Mouse (Mus musculus): ENCODE data around the gene Vmn1r4.

The Vmn1r4 gene

DNA sequence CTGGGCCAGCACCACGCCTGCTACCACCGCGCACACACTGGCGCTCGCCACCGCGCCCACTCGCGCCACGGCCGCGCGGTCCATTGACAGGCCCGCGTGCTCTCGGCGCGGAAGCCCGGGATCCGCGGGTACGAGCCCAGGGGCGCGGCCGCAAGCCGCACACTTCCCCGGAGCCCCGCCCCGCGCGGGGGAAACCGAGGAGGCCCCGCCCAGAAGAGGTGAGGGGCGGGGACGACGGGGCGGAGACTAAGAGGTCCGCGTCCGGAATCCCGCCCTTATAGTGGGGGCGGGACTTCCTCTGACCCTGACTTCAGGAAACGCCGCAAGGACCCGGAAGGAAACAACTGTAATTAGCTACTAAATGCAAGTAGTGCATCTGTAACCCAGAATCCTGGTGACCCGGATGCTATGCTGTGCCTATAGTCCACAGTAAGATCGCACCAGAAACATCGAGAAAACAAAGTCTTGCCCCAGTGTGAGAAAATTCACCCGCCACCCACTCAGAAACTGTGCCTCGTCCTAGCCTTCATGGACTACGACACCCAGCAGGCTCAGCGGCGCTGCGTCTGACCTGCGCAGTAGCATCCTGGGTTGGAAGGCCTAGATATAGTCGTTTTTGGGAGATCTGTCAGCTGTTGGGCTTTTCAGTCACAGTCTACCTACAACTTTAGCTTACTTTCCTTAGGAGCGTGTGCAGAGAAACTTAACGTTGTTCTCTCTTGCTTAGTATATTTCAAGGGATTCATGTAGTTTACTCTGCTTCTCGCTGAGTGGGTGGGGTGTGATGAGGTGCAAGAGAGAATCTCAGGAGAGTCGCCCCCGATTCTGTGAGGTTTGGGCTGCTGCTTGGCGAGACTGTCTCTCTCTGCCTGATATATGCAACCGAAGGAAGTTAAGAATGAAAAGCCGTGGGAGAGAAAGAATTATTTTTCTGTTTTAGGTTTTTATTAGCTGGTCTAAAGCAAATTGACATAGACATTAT is at the start of gene Vmn1r4, which contains the start of gene Nt5c3:
Gene Vmn1r4, plus strand, starts transcription at position 290 of the 982 bp plus-strand sequence.
Gene Nt5c3, minus strand, starts transcription at position 207 of the 982 bp plus-strand sequence.
- peak; percentile 94 for DNase-seq (ENCODE audit: low read depth, low spot score)

DNA sequence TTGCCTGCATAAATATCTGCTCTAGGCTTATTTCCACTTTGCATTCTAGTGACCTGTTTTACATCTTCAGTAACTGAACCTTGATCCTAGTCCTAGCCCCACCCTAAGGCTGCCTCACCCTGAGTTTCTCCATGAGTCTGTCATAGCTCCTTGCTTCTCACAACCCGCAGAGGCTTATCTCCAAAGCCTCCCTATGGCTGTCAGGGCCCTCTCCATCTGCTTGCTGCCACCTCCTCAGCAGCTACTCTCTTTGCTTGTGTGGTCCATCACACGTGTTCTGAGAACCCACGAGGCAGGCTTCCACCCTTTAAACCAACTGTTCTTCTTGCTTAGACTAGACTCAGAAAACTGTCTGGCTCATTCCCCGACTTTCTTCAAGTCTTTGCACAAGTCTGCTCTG is 46.9 kb upstream of the Vmn1r4 start:
- no peak for DNase-seq (ENCODE audit: low read depth, low spot score)

DNA sequence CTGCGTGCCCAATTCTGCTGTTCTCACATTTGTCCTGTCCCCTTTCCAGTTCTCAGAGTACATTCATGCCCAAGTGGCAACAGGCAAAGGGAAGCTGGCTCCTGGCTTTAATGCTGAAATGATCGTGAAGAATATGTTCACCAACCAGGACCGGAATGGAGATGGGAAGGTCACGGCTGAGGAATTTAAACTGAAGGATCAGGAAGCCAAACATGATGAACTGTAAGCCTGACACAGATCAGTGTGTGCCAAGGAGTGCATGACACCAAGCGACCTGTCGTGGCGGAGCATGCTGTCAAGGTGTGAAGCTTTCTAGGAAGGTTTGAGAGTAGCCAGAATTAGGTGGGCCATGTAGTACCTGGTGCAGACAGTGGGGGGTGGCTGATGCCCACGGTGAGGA is 45.8 kb upstream of the Vmn1r4 start:
- no peak for DNase-seq (ENCODE audit: low read depth, low spot score)

DNA sequence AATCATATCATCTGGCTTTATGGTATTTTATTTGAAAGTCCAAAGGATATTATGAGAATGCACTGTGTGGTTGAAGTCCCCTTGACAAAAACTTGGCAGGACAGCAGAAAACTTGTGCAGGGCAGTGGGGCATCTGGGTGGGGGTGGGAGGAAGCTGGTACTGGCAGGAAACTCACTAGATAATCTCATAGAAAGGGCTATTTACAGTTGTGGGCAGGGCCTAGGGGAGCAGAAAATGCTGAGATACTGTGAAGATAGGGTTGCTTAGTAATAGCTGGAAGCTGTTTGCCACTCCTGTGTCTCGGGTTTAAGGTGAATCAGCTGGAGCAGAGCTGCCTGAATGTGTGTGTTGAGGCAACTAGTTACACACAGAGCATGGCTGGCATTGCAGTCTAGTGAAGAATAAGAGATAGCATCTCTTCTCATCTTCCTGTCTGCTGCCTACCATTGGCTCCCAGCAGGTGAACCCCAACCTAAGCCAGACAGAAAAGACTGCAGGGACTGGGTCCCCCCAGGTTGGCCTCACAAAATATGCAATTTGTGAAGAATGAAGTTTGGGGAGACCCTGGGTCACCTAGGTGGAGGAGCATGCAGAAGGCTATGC is 44.4 kb upstream of the Vmn1r4 start:
- DNase-seq (ENCODE audit: low read depth, low spot score), result no peak

DNA sequence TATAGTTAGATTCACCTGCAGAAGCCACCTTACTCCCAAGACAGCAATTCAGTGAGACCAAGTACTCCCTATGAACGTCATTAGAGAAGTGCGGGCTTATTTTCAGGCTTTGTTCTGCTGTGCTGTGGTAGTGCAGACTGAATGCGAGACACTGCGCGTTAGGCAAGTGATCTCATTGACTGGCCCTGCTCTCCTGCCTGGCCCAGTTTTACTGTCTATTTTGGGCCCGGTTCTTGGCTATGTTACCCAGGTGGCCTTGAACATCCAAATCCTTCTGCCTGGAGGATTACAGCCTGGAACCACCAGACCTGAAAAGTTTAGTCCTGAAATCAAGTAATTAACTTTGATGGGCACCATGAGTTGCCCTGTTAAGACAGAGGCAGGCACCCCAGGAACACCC is 35.3 kb upstream of the Vmn1r4 start:
- no peak for DNase-seq (ENCODE audit: low read depth, low spot score)

DNA sequence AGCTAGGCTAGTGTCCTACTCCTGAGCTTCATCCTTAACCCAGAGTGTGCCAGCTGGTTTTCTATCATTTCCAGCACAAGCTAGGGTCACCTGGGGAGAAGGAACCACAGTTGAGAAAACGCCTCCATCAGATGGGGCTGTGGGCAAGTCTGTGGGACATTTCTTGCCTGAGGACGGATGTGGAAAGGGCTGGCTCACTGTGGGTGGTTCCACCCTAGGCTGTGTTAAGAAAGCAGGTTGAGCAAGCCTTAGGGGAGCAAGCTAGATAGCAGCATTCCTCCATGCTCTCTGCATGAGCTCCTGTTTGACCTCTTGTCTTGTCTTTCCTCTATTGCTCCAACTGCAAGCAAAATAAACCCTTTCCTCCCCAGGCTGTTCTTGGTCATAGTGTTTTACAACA is 33.1 kb upstream of the Vmn1r4 start:
- no peak for DNase-seq (ENCODE audit: low read depth, low spot score)

DNA sequence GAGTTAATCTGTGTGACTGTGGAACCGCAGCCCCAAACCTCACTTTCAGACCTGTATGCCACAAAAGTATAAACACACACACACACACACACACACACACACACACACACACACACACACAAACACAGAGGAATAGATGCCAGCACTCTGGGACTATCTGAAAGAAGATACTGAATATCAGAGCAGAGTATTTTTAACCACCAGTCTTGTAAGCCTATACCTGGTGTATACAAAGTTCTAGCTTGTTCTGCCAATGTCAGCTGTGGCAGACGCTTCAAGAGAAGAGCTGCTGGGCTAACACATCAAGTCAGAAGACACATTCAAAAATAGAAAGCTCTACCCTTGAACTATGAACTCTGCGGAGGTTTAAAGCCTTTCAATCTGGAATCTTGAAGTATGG is 24.2 kb upstream of the Vmn1r4 start:
- DNase-seq (ENCODE audit: low read depth, low spot score), result no peak

DNA sequence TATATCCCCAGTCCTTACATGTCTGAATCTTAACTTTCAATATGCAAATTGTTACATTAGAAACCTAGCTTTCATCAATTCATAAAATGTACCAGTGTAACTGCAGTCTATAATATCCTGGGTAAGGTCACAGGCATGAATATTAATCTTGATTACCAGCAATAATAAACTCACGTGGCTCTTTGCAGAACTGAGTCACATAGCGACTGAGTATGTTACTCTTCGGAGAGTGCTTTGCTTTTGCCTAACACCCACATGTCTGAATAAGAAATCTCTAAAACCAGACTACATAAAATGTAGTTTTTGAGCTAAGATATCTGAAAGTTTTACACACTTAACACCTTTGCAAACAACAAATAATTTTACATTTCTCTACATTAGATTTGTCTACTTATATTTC is 22.5 kb upstream of the Vmn1r4 start:
- DNase-seq (ENCODE audit: low read depth, low spot score), result no peak

DNA sequence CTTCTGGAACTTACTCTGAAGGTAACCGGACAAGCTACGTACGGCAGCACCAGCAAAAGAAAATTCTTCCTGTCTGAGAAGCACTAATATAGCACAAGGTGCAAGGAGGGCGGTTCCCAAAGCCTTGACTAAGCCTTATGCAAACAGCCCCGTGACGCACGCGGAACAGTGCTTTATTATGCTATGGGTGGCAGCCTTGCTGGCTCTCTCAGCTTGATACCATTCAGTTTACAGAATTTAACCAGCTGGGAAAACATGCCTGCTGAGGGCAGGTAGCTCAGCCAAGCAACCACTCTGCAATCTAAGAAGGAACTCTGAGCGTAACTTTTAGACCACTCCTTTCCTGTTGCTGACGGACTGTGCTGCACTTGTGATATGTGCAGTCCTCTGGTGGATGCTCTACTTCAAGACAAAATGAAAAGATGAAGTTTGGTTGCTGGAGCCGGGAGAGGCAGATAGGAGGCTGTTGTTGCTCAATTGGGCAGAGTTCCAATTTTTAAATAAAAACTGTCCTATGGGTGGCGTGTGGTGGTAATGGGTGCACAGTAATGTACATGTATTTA is 21.9 kb upstream of the Vmn1r4 start:
- DNase-seq (ENCODE audit: low read depth, low spot score), result no peak

DNA sequence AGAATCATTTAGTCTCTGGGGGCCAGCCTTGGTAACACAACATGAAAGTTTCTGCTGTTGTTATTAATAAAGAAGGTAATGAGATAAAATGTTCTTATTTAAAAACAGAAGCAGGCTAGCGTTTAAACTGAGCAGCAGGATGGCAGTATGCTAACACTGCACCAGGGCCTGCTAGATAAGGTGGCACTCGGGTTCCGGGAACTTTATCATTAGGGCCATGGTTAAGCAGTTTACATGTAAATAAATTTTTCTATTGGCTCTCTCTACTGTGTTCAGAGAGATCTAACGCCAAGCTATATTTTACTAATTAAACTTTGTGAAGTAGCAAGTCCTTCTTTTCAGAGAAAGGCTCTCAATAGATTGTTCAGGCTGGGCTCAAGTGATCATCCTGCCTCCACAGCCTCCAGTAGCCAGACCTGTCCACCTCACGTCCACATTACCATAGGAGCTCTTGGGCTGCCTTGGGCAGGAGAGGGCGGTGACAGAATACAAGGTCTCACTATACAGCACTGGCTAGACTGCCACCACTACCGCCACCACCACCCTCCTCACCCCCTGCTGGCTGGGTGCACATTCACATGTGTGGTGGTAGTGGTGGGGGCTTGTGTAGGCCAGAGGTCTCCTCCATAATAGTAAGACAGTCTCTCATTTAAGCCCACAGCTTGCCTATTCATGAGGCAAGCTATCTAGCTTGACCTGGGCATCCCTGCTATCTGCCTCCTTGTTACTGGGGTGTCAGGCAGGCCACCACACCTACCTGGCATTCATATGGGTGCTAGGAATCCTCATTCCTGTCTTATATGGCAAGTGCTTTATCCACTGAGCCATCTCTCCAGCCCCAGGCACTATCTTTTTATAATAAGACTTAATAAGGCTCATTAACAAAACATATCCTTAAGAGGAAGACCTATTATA is 21.0 kb upstream of the Vmn1r4 start:
- DNase-seq (ENCODE audit: low read depth, low spot score), result no peak

DNA sequence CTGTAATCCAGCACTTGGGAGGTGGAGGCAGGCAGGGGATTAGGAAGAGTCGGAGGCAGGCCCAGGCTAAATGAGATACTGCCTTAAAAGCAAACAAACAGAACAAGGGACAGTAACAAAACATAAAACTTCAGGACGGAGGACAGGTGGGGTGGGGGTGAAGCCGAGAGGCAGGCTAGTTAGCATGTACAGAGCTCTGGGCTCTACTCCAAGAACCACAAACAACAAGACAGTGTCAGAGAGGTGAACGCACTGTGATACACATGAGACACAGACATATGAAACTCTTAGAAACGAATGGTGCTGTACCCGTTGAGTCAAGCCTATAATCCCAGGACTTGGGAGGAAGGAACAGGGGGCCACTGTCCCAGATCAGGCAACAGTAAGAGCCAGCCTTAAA is 20.0 kb upstream of the Vmn1r4 start:
- no peak for DNase-seq (ENCODE audit: low read depth, low spot score)

DNA sequence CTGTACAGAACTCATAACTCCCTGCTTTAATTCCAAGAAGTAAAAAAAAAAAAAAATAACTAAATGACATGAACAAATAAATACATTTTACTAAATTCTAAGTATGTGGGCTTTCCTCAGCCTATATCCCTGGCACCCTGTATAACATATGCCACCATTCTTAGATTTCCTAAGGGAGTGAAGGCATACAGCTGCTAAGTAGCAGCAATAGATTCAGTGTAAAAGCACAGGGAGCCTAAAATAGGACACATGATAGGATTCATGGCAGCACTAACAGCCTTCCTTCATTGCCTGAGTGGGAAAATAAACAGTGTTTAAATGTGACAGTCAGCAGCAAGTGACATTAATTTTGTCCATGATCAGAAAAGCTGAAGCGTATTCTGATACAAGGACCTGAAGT is 19.5 kb upstream of the Vmn1r4 start:
- DNase-seq (ENCODE audit: low read depth, low spot score), result no peak

DNA sequence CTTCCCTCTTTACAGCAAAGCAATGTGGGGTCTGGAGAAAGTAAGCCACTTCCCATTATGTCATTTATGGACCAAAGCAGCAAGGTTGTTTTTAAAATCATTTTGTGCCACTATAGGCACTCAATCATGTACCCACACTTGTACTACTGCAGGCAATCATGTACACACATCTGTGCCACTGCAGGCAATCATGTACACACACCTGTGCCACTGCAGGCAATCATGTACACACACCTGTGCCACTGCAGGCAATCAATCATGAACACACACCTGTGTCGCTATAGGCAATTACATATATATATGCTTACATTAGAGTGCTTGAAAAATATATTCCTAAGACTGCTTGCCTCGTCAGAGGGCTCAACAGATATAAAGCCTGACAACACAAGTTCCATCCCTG is 18.8 kb upstream of the Vmn1r4 start:
- no peak for DNase-seq (ENCODE audit: low read depth, low spot score)

DNA sequence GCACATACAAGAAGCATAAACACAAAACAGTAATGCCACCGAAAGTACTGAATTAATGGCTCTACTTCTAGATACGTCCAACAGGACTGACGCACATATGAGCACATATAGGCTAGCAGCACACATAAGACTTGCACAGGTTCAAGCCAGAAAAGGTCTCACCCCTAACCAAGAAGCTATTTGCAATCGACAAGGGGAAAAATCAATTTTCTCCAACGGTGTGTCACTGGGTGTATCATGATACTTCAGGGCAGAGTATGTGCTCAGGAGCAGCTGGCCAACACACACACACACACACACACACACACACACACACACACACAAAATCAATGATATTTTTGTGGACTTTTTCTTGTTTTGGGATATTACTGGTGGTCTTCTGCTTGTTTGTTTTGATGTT is 18.3 kb upstream of the Vmn1r4 start:
- no peak for DNase-seq (ENCODE audit: low read depth, low spot score)

DNA sequence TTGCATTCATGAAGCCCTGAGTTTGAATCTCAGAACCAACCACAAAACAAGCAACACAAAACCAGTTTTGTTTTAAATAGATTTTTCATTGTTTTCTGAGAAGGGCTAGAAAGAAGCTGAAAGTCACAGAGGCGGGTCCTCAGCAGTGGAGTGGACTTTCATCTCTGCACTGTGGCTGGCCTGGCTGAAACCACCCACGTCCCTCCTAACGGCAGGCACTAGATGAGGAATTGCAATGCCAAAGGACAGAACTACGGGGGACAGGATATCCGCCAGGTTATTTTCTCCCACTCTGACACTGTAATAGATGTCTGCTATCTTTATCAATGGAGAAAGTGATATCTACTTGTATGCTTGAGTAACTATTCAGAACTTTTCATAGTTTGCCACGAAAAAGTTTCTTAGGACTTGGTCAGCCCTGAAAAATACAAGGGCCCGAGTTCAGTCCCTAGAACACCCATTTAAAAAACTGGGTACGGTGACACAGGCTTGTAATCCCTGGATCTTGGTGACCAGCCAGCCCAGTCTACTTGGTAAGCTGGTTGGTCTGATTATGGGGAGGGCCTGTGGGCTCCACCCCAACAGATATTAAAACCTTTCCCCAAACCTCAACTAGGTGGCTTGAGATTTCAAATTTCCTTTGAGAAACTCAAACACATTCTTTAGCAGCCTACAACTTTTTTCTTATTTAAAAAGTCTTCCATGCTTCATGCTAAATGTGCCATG is 17.5 kb upstream of the Vmn1r4 start:
- no peak for DNase-seq (ENCODE audit: low read depth, low spot score)

DNA sequence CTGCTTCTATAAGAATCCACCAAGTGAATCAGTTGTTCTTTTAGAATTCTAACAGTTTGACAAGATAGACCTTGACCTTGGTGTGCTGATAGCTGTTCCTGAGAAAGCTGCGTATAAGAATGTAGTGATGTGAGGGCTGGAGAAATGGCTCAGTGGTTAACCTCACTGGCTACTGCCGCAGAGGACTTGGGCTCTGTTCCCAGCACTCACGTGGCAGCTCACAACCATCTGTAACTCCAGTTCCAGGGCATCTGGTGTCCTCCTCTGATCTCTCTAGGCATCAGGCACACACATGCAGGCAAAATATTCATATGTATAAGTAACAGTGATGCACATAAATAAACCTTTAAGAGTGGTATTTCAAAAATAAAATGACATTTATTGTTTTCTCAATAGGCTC is 15.8 kb upstream of the Vmn1r4 start:
- no peak for DNase-seq (ENCODE audit: low read depth, low spot score)

DNA sequence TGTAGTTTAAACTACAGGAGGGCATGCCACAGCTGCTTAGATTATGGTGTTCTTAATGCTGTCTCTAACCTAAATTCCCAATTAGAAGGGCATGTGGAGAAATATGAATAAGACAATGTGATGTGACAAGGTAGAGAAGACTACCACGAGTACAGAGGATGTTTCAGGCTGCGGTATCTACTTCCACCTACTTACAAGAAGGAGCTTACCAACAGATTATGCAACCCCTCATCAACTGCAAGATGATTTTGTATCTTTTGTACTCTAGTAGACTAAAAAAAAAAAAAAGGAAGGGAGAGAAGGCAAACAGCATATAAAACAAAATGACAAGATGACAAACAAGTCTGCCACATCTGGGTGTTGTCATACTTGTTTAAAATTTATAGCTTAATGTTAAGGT is 15.4 kb upstream of the Vmn1r4 start:
- no peak for DNase-seq (ENCODE audit: low read depth, low spot score)

DNA sequence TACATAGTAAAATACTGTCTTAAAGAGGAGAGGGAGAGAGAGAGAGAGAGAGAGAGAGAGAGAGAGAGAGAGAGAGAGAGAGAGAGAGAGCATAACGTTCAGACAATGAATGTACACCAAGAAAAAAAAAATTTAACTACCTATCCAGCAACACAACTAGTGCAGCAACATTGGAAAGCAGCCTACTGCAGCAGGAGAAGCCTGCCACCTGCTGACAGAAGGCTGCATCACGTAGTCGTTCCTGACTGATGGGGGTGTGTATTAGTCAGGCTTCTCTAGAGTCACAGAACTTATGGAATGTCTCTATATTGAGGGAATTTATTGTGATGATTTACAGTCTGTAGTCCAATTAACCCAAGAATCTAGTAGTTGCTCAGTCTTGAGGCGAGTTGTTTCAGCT is 14.9 kb upstream of the Vmn1r4 start:
- peak; percentile 40 for DNase-seq (ENCODE audit: low read depth, low spot score)

DNA sequence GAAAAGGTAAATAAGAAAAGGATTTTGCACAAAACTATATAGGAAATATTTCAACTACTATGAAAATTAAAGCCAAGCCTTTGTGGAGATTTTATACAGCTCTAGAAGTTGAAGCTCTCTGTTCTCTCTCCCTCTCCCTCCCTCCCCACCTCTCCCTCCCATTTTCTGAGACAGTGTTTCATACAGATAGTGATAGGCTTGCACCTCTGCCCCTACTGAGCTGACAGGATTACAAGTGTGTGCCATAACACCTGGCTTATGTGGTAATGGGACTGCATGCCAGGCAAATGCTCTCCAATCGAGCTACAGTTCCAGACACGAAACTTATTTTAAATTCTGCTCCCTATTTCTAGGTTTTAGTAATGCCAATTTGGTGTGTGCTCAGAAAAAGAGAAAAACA is 12.9 kb upstream of the Vmn1r4 start:
- DNase-seq (ENCODE audit: low read depth, low spot score), result no peak

DNA sequence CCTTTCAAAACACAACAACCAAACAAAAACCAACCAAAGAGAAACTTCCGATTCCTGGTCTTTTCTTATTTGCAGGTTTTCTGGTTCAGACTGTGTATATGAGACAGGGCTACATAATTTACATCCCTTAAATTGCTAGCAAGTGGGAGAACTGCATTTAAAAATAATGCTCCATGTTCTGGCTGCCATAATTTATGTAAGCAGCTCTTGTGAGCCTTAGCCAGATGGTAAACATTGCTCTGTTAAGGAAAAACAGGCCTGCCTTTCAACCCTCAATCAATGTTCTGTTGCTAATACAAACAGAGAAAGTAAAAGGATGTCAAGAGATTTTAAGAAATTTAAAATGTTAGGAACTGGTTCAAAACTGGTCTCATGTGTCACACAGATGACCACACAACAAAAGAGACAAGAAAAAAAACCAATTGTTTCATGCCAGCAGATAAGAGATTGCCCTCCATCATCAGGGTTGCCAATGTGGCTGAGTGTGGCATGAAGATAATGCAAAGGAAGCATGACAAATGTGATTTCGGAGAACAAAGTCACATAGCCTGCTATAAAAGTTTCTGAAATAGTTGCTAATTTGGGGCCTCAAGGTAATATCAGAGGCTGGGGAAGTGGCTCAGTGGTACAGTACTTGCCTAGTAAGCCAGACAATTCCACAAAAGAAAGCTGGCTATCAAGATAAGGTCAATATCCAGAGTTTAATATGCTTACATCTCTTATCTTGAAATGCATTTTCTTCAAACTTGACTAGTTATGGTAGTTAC is 10.5 kb upstream of the Vmn1r4 start:
- DNase-seq (ENCODE audit: low read depth, low spot score), result no peak

All from forelimb bud, embryonic 11.5 days (tissue).